Mouse (Mus musculus) cerebral cortex, adult 2 months (tissue): ENCODE data around the gene Smyd3.

Experiments used
- WGBS: fragments of 180-500 bp; shearing (Covaris S2); methylation state at CpG from one replicate; pipeline ENCODE4 v1.1.7; 2018; 5-methylcytosine and 5-hydroxymethylcytosine counted together

Smyd3 gene

GRCm38 (mm10) chr1:178960015-178960559, 557.8 kb downstream of the Smyd3 start:
- 54% methylated on average over 7 of the region's 7 CpGs for WGBS

GRCm38 (mm10) chr1:178958641-178959040, 559.2 kb downstream of the Smyd3 start:
- 92% methylated on average over 4 of the region's 4 CpGs for whole genome bisulfite sequencing

GRCm38 (mm10) chr1:178952910-178953309, 564.9 kb downstream of the Smyd3 start:
- 90% methylated on average over 12 of the region's 12 CpGs for WGBS

DNA sequence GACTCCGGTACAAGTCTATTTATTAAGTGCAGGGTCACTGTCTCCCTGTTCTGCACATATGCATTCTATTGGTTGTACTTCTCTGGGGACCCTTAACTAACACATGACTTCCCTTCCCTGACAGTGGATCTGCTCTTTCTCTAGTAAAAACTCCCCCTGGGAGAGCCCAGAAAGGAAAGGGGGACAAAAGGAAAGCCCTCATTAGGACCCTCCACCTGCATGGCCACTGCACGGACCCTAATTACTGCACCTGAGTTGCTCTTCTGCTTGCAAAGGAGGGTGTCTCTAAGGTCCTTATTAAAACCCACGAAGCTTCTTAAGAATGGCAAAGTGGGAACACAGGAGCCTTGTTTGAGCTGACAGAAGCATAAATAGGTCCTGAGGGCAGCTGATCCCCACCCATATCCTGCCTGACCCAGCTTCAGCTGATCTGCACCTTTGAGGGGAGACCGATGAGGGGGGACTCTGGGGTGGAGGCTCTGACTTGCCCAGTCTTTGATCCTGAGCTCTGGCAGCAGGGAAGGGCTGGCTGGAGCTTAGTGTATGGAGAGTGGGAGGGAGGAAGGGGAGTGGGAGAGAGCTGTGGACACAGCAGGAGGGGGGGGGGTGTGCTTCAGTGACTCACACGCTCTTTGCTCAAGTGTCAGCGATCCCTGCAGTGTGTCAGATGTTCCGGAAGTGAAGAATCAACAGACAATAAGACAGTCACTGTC, 575.4 kb downstream of the Smyd3 start:
- WGBS: 44% methylated on average over 7 of the region's 7 CpGs

DNA sequence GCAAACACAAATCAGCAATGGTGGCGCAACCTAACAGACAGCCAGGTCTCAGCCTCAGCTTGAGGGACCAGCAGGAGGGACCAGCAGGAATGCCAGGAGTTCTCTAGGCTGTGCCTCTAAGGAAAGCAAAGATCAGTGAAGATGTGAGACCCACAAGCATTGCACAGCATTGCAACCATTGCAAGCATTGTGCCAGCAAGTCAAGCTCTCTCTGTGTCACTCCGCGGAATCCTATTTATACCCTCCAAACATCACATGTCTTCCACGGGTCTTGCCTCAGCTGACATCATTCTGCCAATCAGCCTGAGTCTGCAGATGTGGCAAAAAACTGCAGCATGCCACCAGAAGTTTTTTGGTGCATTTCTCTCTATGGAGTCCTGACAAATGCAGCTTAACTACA, 577.5 kb downstream of the Smyd3 start:
- WGBS: 76% methylated on average over 4 of the region's 4 CpGs

- 96% methylated on average over 2 of the region's 2 CpGs for WGBS
Measured at GRCm38 (mm10) chr1:178936976-178937375, 580.9 kb downstream of the Smyd3 start.

- WGBS: 47% methylated on average over 4 of the region's 4 CpGs
Measured at GRCm38 (mm10) chr1:178936457-178936856, 581.4 kb downstream of the Smyd3 start.

- WGBS: 66% methylated on average over 6 of the region's 6 CpGs
Measured at GRCm38 (mm10) chr1:178933953-178934637, 583.7 kb downstream of the Smyd3 start.

GRCm38 (mm10) chr1:178929531-178929930, 588.3 kb downstream of the Smyd3 start:
- 67% methylated on average over 4 of the region's 4 CpGs for WGBS

DNA sequence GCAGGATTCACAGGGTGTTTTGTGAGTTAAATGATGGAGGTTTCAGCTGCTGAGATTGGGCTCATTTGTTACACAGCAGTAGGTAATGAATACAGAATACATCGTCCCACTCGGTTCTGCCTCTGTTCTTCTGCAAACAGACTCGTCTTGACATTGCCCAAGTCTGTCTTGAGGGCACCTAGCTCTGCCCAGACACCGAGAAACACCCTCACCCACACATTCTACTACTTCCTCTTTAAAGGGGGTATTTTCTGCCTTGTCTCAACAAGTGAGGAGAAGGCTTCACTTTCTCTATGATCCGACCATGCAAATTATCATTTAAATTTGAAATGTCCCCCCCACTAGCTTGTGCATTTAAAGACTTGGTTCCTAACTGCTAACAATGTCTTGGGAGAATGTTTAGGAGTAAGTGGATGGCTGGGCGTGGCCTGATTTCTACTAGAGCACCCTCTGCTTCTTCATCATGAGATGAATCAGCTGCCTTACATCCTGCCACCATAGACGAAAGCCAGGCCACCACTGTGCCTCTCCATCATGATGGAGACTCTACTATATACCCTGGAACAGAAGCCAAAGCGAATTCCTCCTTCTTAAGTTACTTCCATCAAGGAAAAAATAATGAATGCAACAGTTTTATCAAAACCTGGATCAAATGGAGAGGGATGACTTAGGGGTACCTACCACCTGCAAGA, 593.2 kb downstream of the Smyd3 start:
- WGBS: 89% methylated on average over 8 of the region's 8 CpGs

- WGBS: 57% methylated on average over 31 of the region's 31 CpGs
Measured at GRCm38 (mm10) chr1:178917194-178917902, 600.5 kb downstream of the Smyd3 start.

DNA sequence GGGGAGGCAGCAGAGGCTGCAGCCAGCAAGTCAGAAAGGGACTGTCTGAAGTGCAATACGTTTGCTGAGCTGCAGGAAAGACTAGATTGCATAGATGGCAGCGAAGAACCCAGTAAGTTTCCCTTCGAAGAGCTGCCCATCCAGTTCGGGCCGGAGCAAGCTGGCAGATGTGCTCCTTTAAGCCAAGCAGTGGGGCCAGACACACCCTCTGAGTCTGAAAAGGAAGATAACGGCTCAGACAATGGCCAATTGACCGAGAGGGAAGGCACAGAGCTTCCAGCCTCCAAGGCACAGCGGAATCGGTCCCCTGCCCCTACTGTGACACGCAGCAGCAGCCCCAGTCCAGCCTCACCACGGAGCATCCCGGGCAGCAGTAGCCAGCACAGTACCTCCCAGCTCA, 602.8 kb downstream of the Smyd3 start:
- 78% methylated on average over 12 of the region's 12 CpGs for WGBS

DNA sequence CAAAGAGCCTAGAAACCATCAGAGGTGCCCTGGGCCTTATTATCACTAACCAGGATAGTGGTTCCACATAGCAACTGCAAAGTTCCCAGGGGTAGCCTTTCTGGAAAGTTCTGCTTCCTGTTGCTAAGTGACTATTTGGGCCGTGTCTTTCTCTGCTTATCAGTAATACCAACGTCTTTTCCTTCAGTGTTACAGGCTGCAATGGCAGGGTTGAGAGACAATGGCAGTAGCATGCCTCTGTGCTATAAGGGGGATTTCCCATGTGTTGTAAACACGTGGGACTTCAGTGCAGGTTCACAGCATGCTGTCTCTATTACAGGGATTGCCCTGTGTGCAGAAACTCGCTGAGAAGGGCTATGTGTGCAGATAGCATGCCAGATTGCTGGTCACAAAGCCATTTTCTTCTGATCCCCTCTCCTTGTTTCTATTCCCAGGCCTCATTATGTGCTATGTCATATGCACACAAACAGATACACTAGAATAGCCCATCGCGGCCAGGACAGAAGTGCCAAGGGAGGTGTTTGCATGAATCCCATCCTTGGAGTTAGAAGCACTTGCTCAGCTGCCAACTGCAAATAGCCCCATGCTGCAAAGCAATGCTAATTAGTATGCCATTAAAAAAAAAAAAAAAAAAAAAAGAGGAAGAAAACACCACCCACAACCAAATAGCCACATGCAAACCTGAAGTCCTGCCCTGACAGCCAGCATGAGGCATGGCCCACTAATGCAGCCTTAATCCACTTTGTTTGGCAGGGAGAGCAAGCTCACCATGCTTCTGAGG, 604.7 kb downstream of the Smyd3 start:
- 49% methylated on average over 6 of the region's 6 CpGs for WGBS

DNA sequence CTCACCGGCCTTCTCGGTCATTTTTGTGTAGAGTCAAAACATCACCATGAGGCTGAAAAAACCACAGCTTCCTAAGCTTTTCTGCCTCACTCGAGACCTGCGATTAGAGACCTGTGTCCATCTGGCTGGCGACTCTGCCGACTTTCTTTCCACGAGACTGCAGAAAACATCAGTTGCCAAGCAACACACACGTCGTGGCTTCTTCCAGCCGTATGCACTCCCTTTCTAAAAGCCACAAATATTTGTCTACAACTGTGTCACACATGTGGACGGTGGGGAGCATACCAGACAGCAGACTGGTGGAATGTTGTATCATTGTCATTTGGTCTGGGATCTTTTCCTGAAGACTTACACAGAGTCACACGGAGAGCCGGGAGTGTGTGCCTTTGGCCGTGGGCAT, 606.9 kb downstream of the Smyd3 start:
- WGBS: 67% methylated on average over 14 of the region's 14 CpGs
